Mouse (Mus musculus) limb, embryonic 13.5 days (tissue): ENCODE results near the gene Atg9a. TPM values are rescaled to one million over a fixed set of nuclear protein-coding genes. Genes with fewer than 3 reads are reported as not detected.
A peak's percentile ranks its signal among the peaks of the same experiment; 100 is the strongest.

Experiments used
- ATAC-seq: fragments of 200-750 bp; cut with Nextera tagmentation; 2 replicates; pipeline ENCODE4 v1.8.0; 2017; ENCODE audit warnings: low read depth, moderate number of reproducible peaks, moderate TSS enrichment; ENCODE audit not compliant: low FRiP score
- H3K27ac ChIP-seq: fragments of 300-500 bp; sonication (generic); 2 replicates; pipeline ENCODE4 v1.5.1; 2015; ENCODE audit warnings: inconsistent platforms, mild to moderate bottlenecking, moderate library complexity
- H3K27me3 ChIP-seq: fragments of 300-500 bp; sonication (generic); 2 replicates; pipeline ENCODE4 v1.6.1; 2015; ENCODE audit warnings: mild to moderate bottlenecking, inconsistent platforms
- H3K36me3 ChIP-seq: fragments of 300-500 bp; sonication (generic); 2 replicates; pipeline ENCODE4 v1.6.1; 2015; ENCODE audit warnings: inconsistent platforms, mild to moderate bottlenecking, moderate library complexity
- H3K4me1 ChIP-seq: fragments of 300-500 bp; sonication (generic); 2 replicates; pipeline ENCODE4 v1.6.1; 2015; ENCODE audit warnings: inconsistent platforms
- H3K4me2 ChIP-seq: fragments of 300-500 bp; sonication (generic); replicated peaks from 2 replicates; pipeline ENCODE4 v1.6.1; 2015; ENCODE audit warnings: inconsistent platforms, mild to moderate bottlenecking, moderate library complexity
- H3K4me3 ChIP-seq: fragments of 300-500 bp; sonication (generic); 2 replicates; pipeline ENCODE4 v1.5.1; 2015; ENCODE audit warnings: moderate library complexity, mild to moderate bottlenecking, inconsistent platforms
- H3K9ac ChIP-seq: fragments of 300-500 bp; sonication (generic); 2 replicates; pipeline ENCODE4 v1.6.1; 2015; ENCODE audit warnings: mild to moderate bottlenecking, inconsistent platforms
- H3K9me3 ChIP-seq: fragments of 300-500 bp; sonication (generic); 2 replicates; pipeline ENCODE4 v1.6.1; 2016; ENCODE audit warnings: inconsistent platforms
- WGBS: fragments of 180-500 bp; shearing (Covaris S2); methylation state at CpG from one replicate; pipeline ENCODE4 v1.1.7; 2015; 5-methylcytosine and 5-hydroxymethylcytosine counted together
- polyA plus RNA-seq: library from polyadenylated mRNA; unstranded; fragments of >200 nt; fragmentation: Nextera tagmentation; extraction: Ambion mirVana; gene quantifications from 2 replicates; pipeline ENCODE4 v1.2.1, GENCODE M21; 2015

Gene Atg9a
- polyA plus RNA-seq, 1 experiment from 2014 or later, result 33.7 TPM

GRCm38 (mm10) chr1:75225473-75225872 is 33.5 kb upstream of the Atg9a start:
- Histone ChIP-seq H3K27ac (no peak overlapping the region), H3K9me3 (no peaks in the 10 kb centered on the region), H3K9ac (no peak overlapping the region), H3K4me1 (no peaks in the 10 kb centered on the region), H3K4me3 (no peak overlapping the region), H3K4me2 (no peak overlapping the region), H3K36me3 (no peaks in the 10 kb centered on the region), H3K27me3 (peaks cover 28% of the 10 kb centered on the region)
- no peak for ATAC-seq
- WGBS, result 73% methylated on average over 3 of the region's 3 CpGs

- ATAC-seq, result no peak
Observed at GRCm38 (mm10) chr1:75223532-75223931, 31.5 kb upstream of the Atg9a start.

GRCm38 (mm10) chr1:75222926-75223325 is 30.9 kb upstream of the Atg9a start:
- H3K4me2 ChIP-seq, result no peak overlapping the region
- H3K27ac ChIP-seq, result no peak overlapping the region
- WGBS, result 80% methylated on average over 6 of the region's 6 CpGs
- peaks cover 15% of the 10 kb centered on the region for H3K4me1 ChIP-seq
- H3K27me3 ChIP-seq, result peaks cover 50% of the 10 kb centered on the region
- no peak for ATAC-seq
- H3K9me3 ChIP-seq, result no peaks in the 10 kb centered on the region
- no peak overlapping the region for H3K9ac ChIP-seq
- H3K4me3 ChIP-seq, result no peak overlapping the region
- no peaks in the 10 kb centered on the region for H3K36me3 ChIP-seq

More at GRCm38 (mm10) chr1:75223532-75223931, 31.5 kb upstream of the Atg9a start:
- no peak overlapping the region for H3K4me3 ChIP-seq
- H3K4me1 ChIP-seq, result peaks cover 9% of the 10 kb centered on the region
- H3K9me3 ChIP-seq, result no peaks in the 10 kb centered on the region
- WGBS, result 70% methylated on average over 6 of the region's 6 CpGs
- no peaks in the 10 kb centered on the region for H3K36me3 ChIP-seq
- H3K27me3 ChIP-seq, result peaks cover 44% of the 10 kb centered on the region
- H3K4me2 ChIP-seq, result no peak overlapping the region
- no peak overlapping the region for H3K9ac ChIP-seq
- no peak overlapping the region for H3K27ac ChIP-seq

GRCm38 (mm10) chr1:75221538-75221937 is 29.5 kb upstream of the Atg9a start:
- Histone ChIP-seq H3K4me2 (no peak overlapping the region), H3K4me3 (no peak overlapping the region), H3K27me3 (peaks cover 64% of the 10 kb centered on the region), H3K4me1 (peaks cover 15% of the 10 kb centered on the region), H3K27ac (no peak overlapping the region), H3K36me3 (no peaks in the 10 kb centered on the region), H3K9ac (no peak overlapping the region), H3K9me3 (no peaks in the 10 kb centered on the region)
- no peak for ATAC-seq
- 72% methylated on average over 3 of the region's 3 CpGs for WGBS

- Histone ChIP-seq H3K4me3 (peak within 1 kb of the TSS; percentile 61), H3K27ac (no peak within 1 kb of the TSS), H3K36me3 (peaks cover 15% of the 10 kb centered on the region), H3K4me1 (peaks cover 15% of the 10 kb centered on the region), H3K9me3 (no peaks in the 10 kb centered on the region), H3K9ac (peak within 1 kb of the TSS; percentile 54), H3K4me2 (peak within 1 kb of the TSS; percentile 96), H3K27me3 (peaks cover 72% of the 10 kb centered on the region)
- under 1% methylated on average over 34 of the region's 34 CpGs for WGBS
- ATAC-seq, result no peak
Observed at GRCm38 (mm10) chr1:75219531-75219930, 27.5 kb upstream of the Atg9a start, which contains the start of gene Tuba4a. Gene Tuba4a, minus strand, starts transcription at chr1:75219865.

- Histone ChIP-seq H3K4me3 (peak overlapping the region; percentile 61), H3K9ac (peak overlapping the region; percentile 54), H3K4me2 (peak overlapping the region; percentile 96), H3K4me1 (peaks cover 15% of the 10 kb centered on the region), H3K36me3 (peaks cover 19% of the 10 kb centered on the region), H3K27me3 (peaks cover 72% of the 10 kb centered on the region), H3K27ac (no peak overlapping the region), H3K9me3 (no peaks in the 10 kb centered on the region)
- WGBS, result 1% methylated on average over 24 of the region's 24 CpGs
- peak; percentile 88 for ATAC-seq
Observed at GRCm38 (mm10) chr1:75219078-75219477, 27.1 kb upstream of the Atg9a start.

- Histone ChIP-seq H3K4me2 (peak overlapping the region; percentile 96), H3K36me3 (peaks cover 26% of the 10 kb centered on the region), H3K9ac (peak overlapping the region; percentile 51), H3K9me3 (no peaks in the 10 kb centered on the region), H3K4me3 (peak overlapping the region; percentile 61), H3K27ac (no peak overlapping the region), H3K4me1 (peaks cover 15% of the 10 kb centered on the region), H3K27me3 (peaks cover 72% of the 10 kb centered on the region)
- 1% methylated on average over 38 of the region's 38 CpGs for WGBS
- ATAC-seq, result peak; percentile 64
Observed at GRCm38 (mm10) chr1:75218227-75219001, 26.4 kb upstream of the Atg9a start.

- Histone ChIP-seq H3K9me3 (no peaks in the 10 kb centered on the region), H3K27ac (no peak overlapping the region), H3K4me1 (peaks cover 15% of the 10 kb centered on the region), H3K4me2 (peak overlapping the region; percentile 96), H3K4me3 (peak overlapping the region; percentile 61), H3K27me3 (peaks cover 72% of the 10 kb centered on the region), H3K36me3 (peaks cover 32% of the 10 kb centered on the region), H3K9ac (peak overlapping the region; percentile 51)
- ATAC-seq, result no peak
- 3% methylated on average over 6 of the region's 6 CpGs for WGBS
Observed at GRCm38 (mm10) chr1:75217893-75218226, 25.9 kb upstream of the Atg9a start.

GRCm38 (mm10) chr1:75216797-75217585 is 25.0 kb upstream of the Atg9a start:
- no peak overlapping the region for H3K27ac ChIP-seq
- peak overlapping the region; percentile 96; the same call in 1 of the 2 replicates for H3K4me2 ChIP-seq
- H3K27me3 ChIP-seq, result peaks cover 66% of the 10 kb centered on the region

GRCm38 (mm10) chr1:75215785-75216184 is 23.8 kb upstream of the Atg9a start:
- Histone ChIP-seq H3K4me3 (no peak overlapping the region), H3K27me3 (peaks cover 54% of the 10 kb centered on the region), H3K9ac (no peak overlapping the region), H3K4me1 (peaks cover 31% of the 10 kb centered on the region), H3K9me3 (no peaks in the 10 kb centered on the region), H3K4me2 (no peak overlapping the region), H3K27ac (no peak overlapping the region), H3K36me3 (peaks cover 41% of the 10 kb centered on the region)
- WGBS, result 90% methylated on average over 9 of the region's 9 CpGs
- no peak for ATAC-seq

More at GRCm38 (mm10) chr1:75216797-75217585, 25.0 kb upstream of the Atg9a start:
- WGBS, result 74% methylated on average over 13 of the region's 13 CpGs
- H3K9ac ChIP-seq, result no peak overlapping the region
- H3K9me3 ChIP-seq, result no peaks in the 10 kb centered on the region
- ATAC-seq, result no peak
- H3K4me3 ChIP-seq, result no peak overlapping the region
- peaks cover 23% of the 10 kb centered on the region for H3K4me1 ChIP-seq
- peaks cover 39% of the 10 kb centered on the region for H3K36me3 ChIP-seq

GRCm38 (mm10) chr1:75214886-75215285 is 22.9 kb upstream of the Atg9a start:
- no peaks in the 10 kb centered on the region for H3K9me3 ChIP-seq
- no peak overlapping the region for H3K9ac ChIP-seq
- 81% methylated on average over 5 of the region's 5 CpGs for WGBS
- peaks cover 45% of the 10 kb centered on the region for H3K27me3 ChIP-seq
- H3K4me2 ChIP-seq, result no peak overlapping the region
- no peak for ATAC-seq
- no peak overlapping the region for H3K4me3 ChIP-seq
- no peak overlapping the region for H3K27ac ChIP-seq
- H3K36me3 ChIP-seq, result peaks cover 41% of the 10 kb centered on the region
- H3K4me1 ChIP-seq, result peaks cover 37% of the 10 kb centered on the region

- no peak for ATAC-seq
- peaks cover 37% of the 10 kb centered on the region for H3K4me1 ChIP-seq
- 85% methylated on average over 2 of the region's 2 CpGs for WGBS
- peaks cover 44% of the 10 kb centered on the region for H3K27me3 ChIP-seq
- no peak overlapping the region for H3K27ac ChIP-seq
- H3K9me3 ChIP-seq, result no peaks in the 10 kb centered on the region
- no peak overlapping the region for H3K4me3 ChIP-seq
- no peak overlapping the region for H3K9ac ChIP-seq
- no peak overlapping the region for H3K4me2 ChIP-seq
- peaks cover 41% of the 10 kb centered on the region for H3K36me3 ChIP-seq
Observed at GRCm38 (mm10) chr1:75214442-75214841, 22.4 kb upstream of the Atg9a start.
